Mouse (Mus musculus): Measurements from ENCODE around the gene Vamp5. TPM values are rescaled to one million over a fixed set of nuclear protein-coding genes. Genes with fewer than 3 reads are reported as not detected.

Vamp5 gene
- polyA plus RNA-seq, 1 experiment from 2014 or later, result 12.0 TPM

GRCm38 (mm10) chr6:72326274-72326673 is 54.0 kb downstream of the Vamp5 start:
- 76% methylated on average over 6 of the region's 6 CpGs for WGBS
- H3K27ac ChIP-seq (ENCODE audit: low read length), result no peak overlapping the region
- H3K9ac ChIP-seq (ENCODE audit: low read depth, low read length), result no peak overlapping the region
- no peaks in the 10 kb centered on the region for H3K4me1 ChIP-seq (ENCODE audit: control insufficient read depth, insufficient read depth, low read length)
- no peaks in the 10 kb centered on the region for H3K9me3 ChIP-seq (replicated peaks; ENCODE audit: control insufficient read depth, low read length, poor library complexity, severe bottlenecking)
- no peak for ATAC-seq
- H3K4me2 ChIP-seq (ENCODE audit: low read length), result no peak overlapping the region
- no peak overlapping the region for H3K4me3 ChIP-seq (ENCODE audit: low read depth, low read length)
- peaks cover 49% of the 10 kb centered on the region for H3K36me3 ChIP-seq (ENCODE audit: control insufficient read depth, insufficient read depth, low read length)
- H3K27me3 ChIP-seq (ENCODE audit: control insufficient read depth, insufficient read depth, low read depth, low read length), result no peaks in the 10 kb centered on the region

DNA sequence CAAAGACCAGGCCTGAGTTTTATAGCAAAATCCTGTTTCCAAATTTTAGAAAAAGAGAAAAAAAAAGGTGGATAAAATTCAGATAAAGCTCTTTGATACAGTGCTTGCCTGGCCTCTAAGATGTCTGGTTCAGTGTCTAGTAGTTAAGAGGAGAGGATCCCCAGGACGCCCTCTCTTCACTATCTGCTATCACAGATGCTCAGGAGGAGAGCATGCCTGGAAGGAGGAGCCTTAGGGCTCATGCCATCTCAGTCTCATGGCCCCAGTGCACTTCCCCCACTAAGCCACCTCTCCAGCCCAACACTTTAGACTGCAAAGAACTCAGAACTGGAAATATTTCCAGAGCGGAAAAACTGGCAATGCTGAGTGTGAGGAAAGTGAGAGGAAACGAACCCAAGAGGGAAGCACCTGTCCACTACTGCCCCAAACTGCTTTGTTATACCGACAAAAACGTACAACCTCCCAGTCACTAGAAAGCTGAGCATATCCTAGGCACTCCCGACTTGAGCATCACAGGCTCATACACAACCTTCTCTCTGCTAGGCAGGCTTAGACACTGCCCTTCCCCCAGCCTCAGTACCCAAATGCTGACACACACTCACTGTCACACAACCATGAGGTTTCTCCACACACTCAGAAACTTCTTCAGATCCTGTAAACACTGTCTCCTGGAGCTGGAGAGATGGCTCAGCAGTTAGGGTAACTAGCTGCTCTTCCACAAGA is 56.3 kb downstream of the Vamp5 start:
- H3K4me3 ChIP-seq (ENCODE audit: low read depth, low read length), result no peak overlapping the region
- 88% methylated on average over 6 of the region's 6 CpGs for WGBS
- H3K4me1 ChIP-seq (ENCODE audit: control insufficient read depth, insufficient read depth, low read length), result no peaks in the 10 kb centered on the region
- H3K4me2 ChIP-seq (ENCODE audit: low read length), result no peak overlapping the region
- H3K9ac ChIP-seq (ENCODE audit: low read depth, low read length), result no peak overlapping the region
- H3K9me3 ChIP-seq (replicated peaks; ENCODE audit: control insufficient read depth, low read length, poor library complexity, severe bottlenecking), result no peaks in the 10 kb centered on the region
- H3K27ac ChIP-seq (ENCODE audit: low read length), result no peak overlapping the region
- peaks cover 60% of the 10 kb centered on the region for H3K36me3 ChIP-seq (ENCODE audit: control insufficient read depth, insufficient read depth, low read length)
- H3K27me3 ChIP-seq (ENCODE audit: control insufficient read depth, insufficient read depth, low read depth, low read length), result no peaks in the 10 kb centered on the region
- no peak for ATAC-seq

DNA sequence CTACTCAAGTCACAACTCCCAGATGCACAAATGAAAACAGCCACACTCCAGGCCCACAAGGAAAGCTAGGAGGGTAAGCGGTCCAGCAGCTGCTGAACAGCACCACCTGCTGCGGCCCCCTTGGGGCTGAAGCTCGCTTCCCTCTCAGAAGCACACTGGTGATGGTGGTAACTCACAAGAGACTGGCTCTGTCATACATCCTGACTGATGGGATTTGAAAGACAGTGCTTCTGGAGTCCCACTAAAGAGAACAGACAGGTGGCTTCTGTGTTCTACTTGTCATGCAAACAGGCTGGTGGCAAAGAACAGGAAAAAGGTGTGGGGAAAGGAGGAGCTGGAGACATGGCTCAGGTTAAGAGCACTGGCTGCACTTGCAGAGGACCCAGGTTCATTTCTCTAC is 57.3 kb downstream of the Vamp5 start:
- Histone ChIP-seq H3K27ac (ENCODE audit: low read length) (no peak overlapping the region), H3K4me3 (ENCODE audit: low read depth, low read length) (no peak overlapping the region), H3K27me3 (ENCODE audit: control insufficient read depth, insufficient read depth, low read depth, low read length) (no peaks in the 10 kb centered on the region), H3K9me3 (replicated peaks; ENCODE audit: control insufficient read depth, low read length, poor library complexity, severe bottlenecking) (no peaks in the 10 kb centered on the region), H3K4me2 (ENCODE audit: low read length) (no peak overlapping the region), H3K36me3 (ENCODE audit: control insufficient read depth, insufficient read depth, low read length) (peaks cover 51% of the 10 kb centered on the region), H3K4me1 (ENCODE audit: control insufficient read depth, insufficient read depth, low read length) (no peaks in the 10 kb centered on the region), H3K9ac (ENCODE audit: low read depth, low read length) (no peak overlapping the region)
- 91% methylated on average over 3 of the region's 3 CpGs for WGBS
- no peak for ATAC-seq

GRCm38 (mm10) chr6:72319019-72319418 is 61.2 kb downstream of the Vamp5 start:
- ATAC-seq, result no peak
- no peak overlapping the region for H3K27ac ChIP-seq (ENCODE audit: low read length)
- H3K4me1 ChIP-seq (ENCODE audit: control insufficient read depth, insufficient read depth, low read length), result no peaks in the 10 kb centered on the region
- WGBS, result 84% methylated on average over 11 of the region's 11 CpGs
- no peak overlapping the region for H3K4me3 ChIP-seq (ENCODE audit: low read depth, low read length)
- no peak overlapping the region for H3K4me2 ChIP-seq (ENCODE audit: low read length)
- H3K9me3 ChIP-seq (replicated peaks; ENCODE audit: control insufficient read depth, low read length, poor library complexity, severe bottlenecking), result no peaks in the 10 kb centered on the region
- peaks cover 33% of the 10 kb centered on the region for H3K36me3 ChIP-seq (ENCODE audit: control insufficient read depth, insufficient read depth, low read length)
- H3K27me3 ChIP-seq (ENCODE audit: control insufficient read depth, insufficient read depth, low read depth, low read length), result no peaks in the 10 kb centered on the region
- no peak overlapping the region for H3K9ac ChIP-seq (ENCODE audit: low read depth, low read length)

Other genes starting within 250 kb of the Vamp5 start
- gene Atoh8, start 144.9 kb downstream of the Vamp5 start, polyA plus RNA-seq (2015; fragmentation: Nextera tagmentation; extraction: Ambion mirVana), result 1.8 and 2.1 TPM in 2 replicates
- 0.19 and 0.26 TPM in 2 replicates for gene Sftpb, start 75.9 kb downstream of the Vamp5 start, polyA plus RNA-seq (2015; fragmentation: Nextera tagmentation; extraction: Ambion mirVana)
- gene Usp39, start 35.3 kb downstream of the Vamp5 start, polyA plus RNA-seq (2015; fragmentation: Nextera tagmentation; extraction: Ambion mirVana), result 39.0 and 40.0 TPM in 2 replicates
- gene 0610030E20Rik, start 33.2 kb downstream of the Vamp5 start, polyA plus RNA-seq (2015; fragmentation: Nextera tagmentation; extraction: Ambion mirVana), result 16.5 TPM in 2 replicates
- gene Tmem150a, start 25.0 kb downstream of the Vamp5 start, polyA plus RNA-seq (2015; fragmentation: Nextera tagmentation; extraction: Ambion mirVana), result 15.7 and 17.7 TPM in 2 replicates
- gene Rnf181, start 13.5 kb downstream of the Vamp5 start, polyA plus RNA-seq (2015; fragmentation: Nextera tagmentation; extraction: Ambion mirVana), result 124 and 126 TPM in 2 replicates
- 15.3 and 16.0 TPM in 2 replicates for gene Vamp8, start 10.2 kb upstream of the Vamp5 start, polyA plus RNA-seq (2015; fragmentation: Nextera tagmentation; extraction: Ambion mirVana)
- 14.3 and 15.2 TPM in 2 replicates for gene Ggcx, start 33.8 kb upstream of the Vamp5 start, polyA plus RNA-seq (2015; fragmentation: Nextera tagmentation; extraction: Ambion mirVana)
- 348 and 379 TPM in 2 replicates for gene Mat2a, start 59.1 kb upstream of the Vamp5 start, polyA plus RNA-seq (2015; fragmentation: Nextera tagmentation; extraction: Ambion mirVana)
- 0.65 and 0.84 TPM in 2 replicates for gene Sh2d6, start 141.2 kb upstream of the Vamp5 start, polyA plus RNA-seq (2015; fragmentation: Nextera tagmentation; extraction: Ambion mirVana)
- gene Capg, start 163.9 kb upstream of the Vamp5 start, polyA plus RNA-seq (2015; fragmentation: Nextera tagmentation; extraction: Ambion mirVana), result 5.9 and 6.8 TPM in 2 replicates
- 17.3 and 17.8 TPM in 2 replicates for gene Elmod3, start 217.9 kb upstream of the Vamp5 start, polyA plus RNA-seq (2015; fragmentation: Nextera tagmentation; extraction: Ambion mirVana)
- 5.9 and 6.3 TPM in 2 replicates for gene Retsat, start 218.0 kb upstream of the Vamp5 start, polyA plus RNA-seq (2015; fragmentation: Nextera tagmentation; extraction: Ambion mirVana)
- gene Tgoln1, start 236.5 kb upstream of the Vamp5 start, polyA plus RNA-seq (2015; fragmentation: Nextera tagmentation; extraction: Ambion mirVana), result 40.7 and 45.0 TPM in 2 replicates

Data from midbrain, embryonic 16.5 days (tissue).